Mouse (Mus musculus) liver, embryonic 14.5 days (tissue): ENCODE measurements around the gene Slc18a3.

ENCODE experiments used
- CTCF ChIP-seq: IDR thresholded peaks from 2 replicates; pipeline ENCODE4 v1.5.1; 2016; ENCODE audit warnings: antibody characterized with exemption, low read depth, control low read depth
- EP300 ChIP-seq: IDR thresholded peaks from 2 replicates; pipeline ENCODE4 v1.6.1; 2016; ENCODE audit warnings: antibody characterized with exemption, low read depth

GRCm38 (mm10) chr14:32476559-32476958, 11.9 kb upstream of the Slc18a3 start:
- TF ChIP-seq CTCF (no peak), EP300 (no peak)
